Comparison of ENCODE assay signal across 5 mouse cellular contexts in genomic region chr7:78596556-78596955, GRCm38 (mm10).
"Had no signal": no experiment of that assay in that cellular context is flagged by ENCODE, and none has a peak within 500 bp of the region (broad histone marks: within the 10 kb centered on the region; RNA-seq: fewer than 3 reads in every experiment).

No protein-coding gene starts in this region.

- H3K4me1 ChIP-seq: liver, embryonic 15.5 days had no signal

- H3K4me3 ChIP-seq: limb, embryonic 10.5 days; liver, embryonic 15.5 days; midbrain, embryonic 13.5 days had no signal

- ATAC-seq: lung, postnatal 0 days had no signal

- H3K27ac ChIP-seq: limb, embryonic 10.5 days; liver, embryonic 15.5 days; midbrain, embryonic 13.5 days; stomach, postnatal 0 days had no signal

- H3K36me3 ChIP-seq: limb, embryonic 10.5 days; liver, embryonic 15.5 days; midbrain, embryonic 13.5 days had no signal

- H3K9me3 ChIP-seq: limb, embryonic 10.5 days; liver, embryonic 15.5 days; midbrain, embryonic 13.5 days had no signal
